Mouse (Mus musculus) CH12F3 (cell line): ENCODE data around the gene Bcl2a1c.
"Not testable (repeated sequence)": the region's sequence is repeated elsewhere in the genome, so short reads cannot be mapped to it uniquely, and the experiment has no call there.

Experiments
- in situ Hi-C: fragments of 300-500 bp; cut with MboI; formaldehyde crosslinking; loops from 2 replicates; pipeline ENCODE4 v1.14.3; 2020; ENCODE audit warnings: low sequenced_read_pairs

Gene Bcl2a1c

GRCm38 (mm10) chr9:114329855-114330254 is at the start of gene Bcl2a1c:
Gene Bcl2a1c, plus strand, starts transcription at chr9:114330135.
- in situ Hi-C loops: not testable (repeated sequence)

DNA sequence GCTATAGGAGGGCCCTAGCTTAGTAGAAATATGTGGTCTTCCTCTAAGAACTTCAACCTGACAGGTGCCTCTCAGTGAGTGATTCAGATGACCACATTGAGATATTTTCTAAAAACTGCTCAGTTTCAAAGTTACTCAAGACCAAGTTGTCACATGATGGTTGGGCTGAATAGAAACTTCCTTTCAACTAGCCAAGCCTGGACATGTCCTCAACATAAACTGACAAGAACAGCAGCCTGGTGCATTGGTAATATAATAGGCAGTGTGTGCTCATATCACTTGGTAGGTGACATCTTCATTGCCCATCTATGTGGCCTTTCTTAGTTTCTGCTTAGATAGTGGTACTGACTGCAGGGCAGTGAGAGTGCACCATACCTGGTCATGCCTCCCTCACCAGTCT is 24.0 kb upstream of the Bcl2a1c start:
- in situ Hi-C loops: not testable (repeated sequence)

- in situ Hi-C loops: not testable (repeated sequence)
Measured at GRCm38 (mm10) chr9:114311752-114312151, 18.2 kb upstream of the Bcl2a1c start.

GRCm38 (mm10) chr9:114318021-114318420 is 11.9 kb upstream of the Bcl2a1c start:
- in situ Hi-C loops: no loop called here

- in situ Hi-C loops: no loop called here
Measured at GRCm38 (mm10) chr9:114326011-114326748, 3.8 kb upstream of the Bcl2a1c start.

- in situ Hi-C loops: not testable (repeated sequence)
Measured at GRCm38 (mm10) chr9:114328332-114328731, 1.6 kb upstream of the Bcl2a1c start.

GRCm38 (mm10) chr9:114367783-114368470 is 38.0 kb downstream of the Bcl2a1c start:
- in situ Hi-C loops: no loop called here

GRCm38 (mm10) chr9:114368471-114368858 is 38.5 kb downstream of the Bcl2a1c start:
- in situ Hi-C loops: no loop called here

DNA sequence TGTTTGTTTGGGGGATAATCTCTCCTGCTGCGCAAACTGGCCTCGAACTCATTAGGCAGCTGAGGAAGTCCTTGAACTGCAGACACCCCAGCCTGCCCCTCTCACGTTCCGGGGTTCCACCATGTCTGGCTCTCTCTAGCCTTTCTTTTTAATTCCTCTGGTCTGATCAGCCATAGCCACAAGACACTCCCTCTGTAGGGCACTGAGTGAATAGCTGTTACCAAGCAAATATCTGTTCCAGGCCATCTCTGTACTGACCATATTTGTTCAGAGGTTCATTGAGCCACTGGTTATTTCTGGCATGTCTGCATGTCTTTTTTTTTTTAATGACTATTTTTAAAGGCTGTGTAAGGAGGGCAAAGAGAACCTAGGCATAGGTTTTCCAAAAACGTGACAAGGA is 39.5 kb downstream of the Bcl2a1c start:
- in situ Hi-C loops: not testable (repeated sequence)

- in situ Hi-C loops: not testable (repeated sequence)
Measured at GRCm38 (mm10) chr9:114371717-114372116, 41.8 kb downstream of the Bcl2a1c start.

- in situ Hi-C loops: no loop called here
Measured at GRCm38 (mm10) chr9:114375276-114375962, 45.5 kb downstream of the Bcl2a1c start.

DNA sequence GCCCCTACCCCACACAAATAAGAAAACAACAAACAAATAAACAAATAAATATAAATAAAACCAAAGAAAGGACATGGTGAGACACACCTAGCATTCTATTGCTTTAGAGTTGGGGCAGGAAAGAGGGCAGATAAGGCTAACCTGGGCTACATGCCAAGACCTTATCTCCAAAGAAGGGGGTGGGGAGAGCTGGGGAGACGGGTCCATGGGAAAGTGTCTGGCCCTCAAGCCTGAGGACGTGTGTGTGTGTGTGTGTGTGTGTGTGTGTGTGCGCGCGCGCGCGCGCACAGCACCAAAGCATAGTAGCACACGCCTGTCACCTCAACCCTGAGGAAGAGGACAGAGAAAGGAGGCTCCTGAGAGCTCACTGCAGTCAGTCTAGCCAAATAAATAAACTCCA is 47.2 kb downstream of the Bcl2a1c start:
- in situ Hi-C loops: no loop called here

DNA sequence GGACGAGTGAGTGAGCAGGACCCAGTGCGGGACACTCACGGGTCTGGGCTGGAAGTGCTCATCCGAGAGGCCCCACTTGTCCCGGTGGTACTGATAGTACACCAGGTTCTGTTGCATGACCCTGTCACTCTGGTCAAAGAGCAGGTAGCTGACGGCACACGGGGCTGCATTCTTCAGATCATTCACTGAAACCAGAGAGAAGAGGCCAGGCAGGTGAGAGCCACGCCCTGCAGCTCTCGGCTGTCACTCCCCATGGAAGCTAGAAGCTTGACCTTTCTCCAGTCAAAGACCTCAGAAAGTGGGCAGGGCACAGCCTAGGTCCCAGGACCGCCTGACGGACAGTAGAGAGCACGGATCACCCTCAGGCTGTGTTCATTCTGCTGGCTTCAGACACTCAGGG is 49.9 kb downstream of the Bcl2a1c start:
- in situ Hi-C loops: no loop called here
